In genomic region chr10:21548871-21549505, GRCm38 (mm10) we compare ENCODE assay signal across 28 mouse cellular contexts. TPM values are rescaled to one million over a fixed set of nuclear protein-coding genes. Genes with fewer than 3 reads are reported as not detected.
DNase-seq lines count a peak whose midpoint lies in the region; ATAC-seq and TF ChIP-seq lines count a peak whose summit lies in the region.
"Had no signal": no experiment of that assay in that cellular context is flagged by ENCODE, and none has a peak within 500 bp of the region (broad histone marks: within the 10 kb centered on the region; RNA-seq: fewer than 3 reads in every experiment).

No protein-coding gene starts in this region.

- 66% methylated on average over 9 of the region's 9 CpGs for WGBS in heart, embryonic 10.5 days
- 66% methylated on average over 9 of the region's 9 CpGs for WGBS in kidney, embryonic 15.5 days
- WGBS in lung, embryonic 16.5 days = 47% methylated on average over 9 of the region's 9 CpGs
- 55% methylated on average over 9 of the region's 9 CpGs for WGBS in lung, adult 2 months

- H3K4me2 ChIP-seq in kidney, embryonic 15.5 days = no peak overlapping the region
- no peak overlapping the region for H3K4me2 ChIP-seq in lung, embryonic 16.5 days (ENCODE audit: low read depth, low read length)
- H3K4me2 ChIP-seq: embryonic facial prominence, embryonic 12.5 days; embryonic facial prominence, embryonic 15.5 days; heart, embryonic 12.5 days; heart, embryonic 15.5 days; hindbrain, embryonic 14.5 days had no signal

- H3K27ac ChIP-seq in heart, embryonic 10.5 days = no peak overlapping the region
- H3K27ac ChIP-seq in kidney, embryonic 15.5 days = 0 out of 2 replicates have a peak overlapping the region, but pooled peaks have one; percentile 14
- no peak overlapping the region for H3K27ac ChIP-seq in lung, embryonic 16.5 days (ENCODE audit: low read length)
- H3K27ac ChIP-seq: embryonic facial prominence, embryonic 12.5 days; embryonic facial prominence, embryonic 15.5 days; heart, embryonic 15.5 days; hindbrain, embryonic 14.5 days; hindbrain, postnatal 0 days had no signal

- no peak overlapping the region for H3K4me3 ChIP-seq in heart, embryonic 10.5 days
- H3K4me3 ChIP-seq in kidney, embryonic 15.5 days (replicated peaks) = no peak overlapping the region
- H3K4me3 ChIP-seq in lung, embryonic 16.5 days (ENCODE audit: low read length) = no peak overlapping the region
- H3K4me3 ChIP-seq in lung, adult 2 months (replicated peaks; ENCODE audit: extremely low read depth, low read depth, low read length) = no peak overlapping the region
- H3K4me3 ChIP-seq: embryonic facial prominence, embryonic 12.5 days; embryonic facial prominence, embryonic 15.5 days; heart, embryonic 12.5 days; heart, embryonic 15.5 days had no signal

- no peak for ATAC-seq in kidney, embryonic 15.5 days (replicated peaks; ENCODE audit: low FRiP score)
- peak; percentile 36; the same call in 1 of the 2 replicates for ATAC-seq in lung, embryonic 16.5 days (ENCODE audit: low read depth)
- ATAC-seq: forebrain, embryonic 14.5 days; forebrain, postnatal 0 days; hindbrain, postnatal 0 days; inflammation-experienced regulatory T-cells, adult 6 months; intestine, embryonic 16.5 days; Patski had no signal

- peaks cover 20% of the 10 kb centered on the region for H3K4me1 ChIP-seq in heart, embryonic 10.5 days
- no peaks in the 10 kb centered on the region for H3K4me1 ChIP-seq in kidney, embryonic 15.5 days
- H3K4me1 ChIP-seq in lung, embryonic 16.5 days (replicated peaks; ENCODE audit: control insufficient read depth, insufficient read depth, low read length) = no peaks in the 10 kb centered on the region
- H3K4me1 ChIP-seq in lung, adult 2 months (ENCODE audit: control insufficient read depth, insufficient read depth, low read length) = peaks cover 5% of the 10 kb centered on the region; the same call in 1 of the 2 replicates
- H3K4me1 ChIP-seq: embryonic facial prominence, embryonic 15.5 days had no signal

- no peak overlapping the region for H3K9ac ChIP-seq in kidney, embryonic 15.5 days
- no peak overlapping the region for H3K9ac ChIP-seq in lung, embryonic 16.5 days (ENCODE audit: low read length)
- H3K9ac ChIP-seq: embryonic facial prominence, embryonic 12.5 days; embryonic facial prominence, embryonic 15.5 days; forebrain, postnatal 0 days; heart, embryonic 12.5 days; heart, embryonic 15.5 days; hindbrain, embryonic 14.5 days had no signal

- no peak for TF ChIP-seq POLR2A in lung, adult 2 months (IDR thresholded peaks at IDR 0.05; ENCODE audit: borderline replicate concordance, extremely low read depth, low read depth, low read length)

- DNase-seq in heart, adult 11 months = peak; percentile 61
- no peak for DNase-seq in heart, embryonic 10.5 days (ENCODE audit: low spot score)
- DNase-seq in kidney, postnatal 36 days = no peak
- DNase-seq in lung, adult 2 months = no peak
- DNase-seq: adrenal gland, postnatal 10 days; cerebellum, adult 11 months; cerebellum, adult 2 months; cerebellum, adult 9-11 months; cerebellum, postnatal 25 days; forebrain, postnatal 0 days; gastrocnemius, postnatal 10 days; gastrocnemius, postnatal 36 days; heart, postnatal 14 days; heart, postnatal 4 days had no signal

- H3K36me3 ChIP-seq in heart, embryonic 10.5 days = no peaks in the 10 kb centered on the region
- H3K36me3 ChIP-seq in kidney, embryonic 15.5 days = no peaks in the 10 kb centered on the region
- no peaks in the 10 kb centered on the region for H3K36me3 ChIP-seq in lung, embryonic 16.5 days (ENCODE audit: control insufficient read depth, insufficient read depth, low read length)
- H3K36me3 ChIP-seq: embryonic facial prominence, embryonic 12.5 days; embryonic facial prominence, embryonic 15.5 days; heart, embryonic 12.5 days; heart, embryonic 15.5 days had no signal

- H3K27me3 ChIP-seq in heart, embryonic 10.5 days (ENCODE audit: insufficient read depth, poor library complexity, severe bottlenecking) = no peaks in the 10 kb centered on the region
- no peaks in the 10 kb centered on the region for H3K27me3 ChIP-seq in kidney, embryonic 15.5 days
- H3K27me3 ChIP-seq in lung, embryonic 16.5 days (ENCODE audit: control insufficient read depth, insufficient read depth, low read depth, low read length) = no peaks in the 10 kb centered on the region
- H3K27me3 ChIP-seq: embryonic facial prominence, embryonic 12.5 days; embryonic facial prominence, embryonic 15.5 days; heart, embryonic 12.5 days; heart, embryonic 15.5 days had no signal

- H3K9me3 ChIP-seq in heart, embryonic 10.5 days = no peaks in the 10 kb centered on the region
- H3K9me3 ChIP-seq in kidney, embryonic 15.5 days (replicated peaks) = no peaks in the 10 kb centered on the region
- no peaks in the 10 kb centered on the region for H3K9me3 ChIP-seq in lung, embryonic 16.5 days (ENCODE audit: control insufficient read depth, low read length)
- H3K9me3 ChIP-seq: embryonic facial prominence, embryonic 12.5 days; embryonic facial prominence, embryonic 15.5 days; heart, embryonic 12.5 days; heart, embryonic 15.5 days had no signal

- no peak for TF ChIP-seq CTCF in lung, adult 2 months (IDR thresholded peaks at IDR 0.05; ENCODE audit: insufficient read depth, low read length)

RNA-seq across cellular contexts. Expression of gene 1700020N01Rik, which starts 44.0 kb away (rescaled TPM):
- 0.14 and 0.29 TPM in 2 replicates for polyA plus RNA-seq in heart, embryonic 10.5 days (2016; fragmentation: Nextera tagmentation; extraction: Ambion mirVana)
- polyA plus RNA-seq in kidney, embryonic 15.5 days (2015; fragmentation: Nextera tagmentation; extraction: Ambion mirVana) = not detected in 2 replicates
- not detected in 2 replicates for polyA plus RNA-seq in lung, embryonic 16.5 days (2015; fragmentation: Nextera tagmentation; extraction: Ambion mirVana)
- polyA plus RNA-seq in lung, adult 2 months (2012; rRNA removed) = not detected in 2 replicates
- polyA plus RNA-seq: cerebellum, adult 2 months; embryonic facial prominence, embryonic 12.5 days; embryonic facial prominence, embryonic 15.5 days; forebrain, embryonic 11.5 days; forebrain, embryonic 14.5 days; forebrain, postnatal 0 days; heart, embryonic 15.5 days; hindbrain, embryonic 11.5 days; hindbrain, embryonic 14.5 days; hindbrain, postnatal 0 days; inflammation-experienced regulatory T-cells, adult 6 months; intestine, embryonic 16.5 days; Patski had no signal
